Mouse (Mus musculus) small intestine, adult 10 weeks (tissue): ENCODE measurements around the gene Kctd8. TPM values are rescaled to one million over a fixed set of nuclear protein-coding genes. Genes with fewer than 3 reads are reported as not detected.

Experiments used
- polyA plus RNA-seq: library from polyadenylated mRNA; stranded (reverse); fragments of 350-450 nt; fragmentation: Illumina TruSeq; extraction: RNeasy Lipid Tissue Mini Kit (QIAGEN cat#74804); gene quantifications from one replicate; pipeline ENCODE4 v1.2.3, GENCODE M21; 2014; ENCODE audit warnings: low replicate concordance

Kctd8 gene
- polyA plus RNA-seq = not detected

DNA sequence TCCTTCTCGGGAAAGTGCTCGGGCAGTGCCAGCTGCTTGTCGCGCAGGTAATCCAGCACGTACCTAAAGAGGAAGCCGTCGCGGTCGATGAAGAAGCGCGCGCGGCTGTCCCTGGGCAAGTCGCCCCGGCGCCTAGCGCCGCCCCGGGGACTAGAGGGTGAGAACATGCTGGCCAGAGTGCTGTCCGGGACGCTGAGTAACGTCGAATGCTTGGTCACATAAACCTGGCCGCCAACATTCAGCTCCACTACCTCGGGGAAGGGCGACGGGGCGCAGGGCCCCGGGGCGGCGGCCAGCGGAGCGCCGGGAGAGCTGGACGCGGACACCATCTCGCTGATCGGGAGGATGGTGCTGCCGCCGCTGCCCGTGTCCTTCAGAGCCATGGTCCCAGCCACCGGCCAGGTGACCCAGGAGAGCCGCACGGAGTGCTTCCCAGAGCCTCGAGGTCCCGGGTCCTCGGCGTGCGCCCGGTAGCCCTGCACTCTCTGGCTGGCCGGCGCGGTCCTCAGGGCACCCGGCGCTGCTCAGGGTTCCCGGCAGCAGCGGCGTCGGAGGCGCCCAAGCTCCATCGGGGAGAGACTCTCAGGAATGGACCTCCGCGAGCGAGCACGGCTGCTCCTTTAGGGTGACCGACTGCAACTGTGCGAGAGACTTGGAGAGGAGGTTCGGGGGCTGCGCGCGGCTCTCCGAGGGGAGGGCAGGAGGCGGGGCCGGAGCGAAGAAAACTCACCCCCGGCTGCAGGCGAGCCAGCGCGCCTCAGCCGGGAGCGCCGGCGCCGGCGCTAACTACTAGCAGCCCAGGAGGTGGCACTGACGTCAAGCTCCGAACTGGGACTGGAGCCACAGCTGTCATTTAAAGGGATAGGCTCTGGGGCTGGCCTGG, at the start of gene Kctd8:
Gene Kctd8, minus strand, starts transcription at position 761 of the 883 bp plus-strand sequence.

Other genes starting within 250 kb of the Kctd8 start
- gene Yipf7, start 201.0 kb upstream of the Kctd8 start, polyA plus RNA-seq = not detected
- gene Guf1, start 215.2 kb upstream of the Kctd8 start, polyA plus RNA-seq = 69.8 TPM